Comparison of ENCODE assay signal across 10 mouse cellular contexts in genomic region chr6:66361130-66361529, GRCm38 (mm10).
A peak's percentile ranks its signal among the peaks of the same experiment; 100 is the strongest.
DNase-seq lines count a peak whose midpoint lies in the region; ATAC-seq lines count a peak whose summit lies in the region.
"Had no signal": no experiment of that assay in that cellular context is flagged by ENCODE, and none has a peak within 500 bp of the region (broad histone marks: within the 10 kb centered on the region; RNA-seq: fewer than 3 reads in every experiment).

No protein-coding gene starts in this region.

- intact Hi-C loops in heart, postnatal 10 days (cut with DNase I): no loop called here

- 62% methylated on average over 3 of the region's 3 CpGs for WGBS in hindbrain, embryonic 14.5 days
- WGBS in hindbrain, embryonic 13.5 days: 76% methylated on average over 3 of the region's 3 CpGs

- no peak for ATAC-seq in hindbrain, embryonic 14.5 days (ENCODE audit: low FRiP score)
- ATAC-seq in hindbrain, embryonic 13.5 days (ENCODE audit: low FRiP score): no peak
- no peak for ATAC-seq in granulocyte monocyte progenitor cell, adult 5-6 weeks (replicated peaks; ENCODE audit: poor library complexity, severe bottlenecking)
- ATAC-seq: intestine, embryonic 16.5 days had no signal

- no peaks in the 10 kb centered on the region for H3K36me3 ChIP-seq in hindbrain, embryonic 14.5 days (replicated peaks; ENCODE audit: control insufficient read depth, insufficient read depth)
- H3K36me3 ChIP-seq in hindbrain, embryonic 13.5 days: no peaks in the 10 kb centered on the region
- H3K36me3 ChIP-seq: neural tube, embryonic 12.5 days had no signal

- H3K4me1 ChIP-seq in hindbrain, embryonic 14.5 days (replicated peaks; ENCODE audit: control insufficient read depth, insufficient read depth, low read length): no peaks in the 10 kb centered on the region
- H3K4me1 ChIP-seq in hindbrain, embryonic 13.5 days (replicated peaks): no peaks in the 10 kb centered on the region
- H3K4me1 ChIP-seq: neural tube, embryonic 12.5 days had no signal

- H3K27me3 ChIP-seq in hindbrain, embryonic 14.5 days (ENCODE audit: control insufficient read depth, insufficient read depth, low read length): no peaks in the 10 kb centered on the region
- no peaks in the 10 kb centered on the region for H3K27me3 ChIP-seq in hindbrain, embryonic 13.5 days
- H3K27me3 ChIP-seq: neural tube, embryonic 12.5 days had no signal

- no peaks in the 10 kb centered on the region for H3K9me3 ChIP-seq in hindbrain, embryonic 14.5 days (ENCODE audit: control insufficient read depth, low read length)
- no peaks in the 10 kb centered on the region for H3K9me3 ChIP-seq in hindbrain, embryonic 13.5 days
- H3K9me3 ChIP-seq: neural tube, embryonic 12.5 days had no signal

- no peak overlapping the region for H3K9ac ChIP-seq in hindbrain, embryonic 14.5 days
- no peak overlapping the region for H3K9ac ChIP-seq in hindbrain, embryonic 13.5 days
- H3K9ac ChIP-seq: neural tube, embryonic 12.5 days had no signal

- no peak overlapping the region for H3K27ac ChIP-seq in hindbrain, embryonic 14.5 days
- H3K27ac ChIP-seq in hindbrain, embryonic 13.5 days: no peak overlapping the region
- H3K27ac ChIP-seq: neural tube, embryonic 12.5 days had no signal

- no peak overlapping the region for H3K4me2 ChIP-seq in hindbrain, embryonic 14.5 days (replicated peaks)
- H3K4me2 ChIP-seq in hindbrain, embryonic 13.5 days: no peak overlapping the region
- H3K4me2 ChIP-seq: neural tube, embryonic 12.5 days had no signal

- H3K4me3 ChIP-seq in hindbrain, embryonic 14.5 days (replicated peaks; ENCODE audit: low read length): no peak overlapping the region
- no peak overlapping the region for H3K4me3 ChIP-seq in hindbrain, embryonic 13.5 days
- H3K4me3 ChIP-seq: neural tube, embryonic 12.5 days had no signal

- DNase-seq in hindbrain, embryonic 14.5 days (ENCODE audit: low spot score): peak; percentile 50
- DNase-seq in Muller cell, postnatal 12 days (ENCODE audit: inconsistent ontology term): peak; percentile 92
- DNase-seq in cerebellum, postnatal 14 days: peak; percentile 9 to 27
- peak; percentile 40 to 61 for DNase-seq in heart, postnatal 10 days
- DNase-seq in thymus, adult 18-20 months: no peak
- DNase-seq in spleen, postnatal 14 days (ENCODE audit: low spot score in 2 of 2): no peak

Comparison
In these comparisons a context has a peak if more than half of its experiments do, and no peak if none do; other contexts are left out.
1. DNase-seq: peak in hindbrain, embryonic 14.5 days (single experiment), Muller cell, postnatal 12 days (single experiment), cerebellum, postnatal 14 days (2 of 2) and heart, postnatal 10 days (2 of 2); none in thymus, adult 18-20 months (0 of 2) and spleen, postnatal 14 days (0 of 2).